Mouse (Mus musculus) cerebellum, adult 2 months (tissue): ENCODE results near the gene Wrap73. TPM values are rescaled to one million over a fixed set of nuclear protein-coding genes. Genes with fewer than 3 reads are reported as not detected.
A peak's percentile ranks its signal among the peaks of the same experiment; 100 is the strongest.

ENCODE experiments used
- DNase-seq, 2 experiments: peaks; one replicate each; pipeline ENCODE4 v3.0.0; 2021
- H3K27ac ChIP-seq: fragments of 200-500 bp; 2 replicates; pipeline ENCODE4 v1.5.1; 2012; ENCODE audit warnings: low read length, control low read depth, inconsistent platforms; ENCODE audit not compliant: insufficient read depth
- H3K27me3 ChIP-seq: fragments of 200-500 bp; 2 replicates; pipeline ENCODE4 v1.6.1; 2012; ENCODE audit warnings: inconsistent platforms, mild to moderate bottlenecking, low read length, moderate library complexity; ENCODE audit not compliant: control insufficient read depth, insufficient read depth
- H3K4me1 ChIP-seq: fragments of 200-500 bp; 2 replicates; pipeline ENCODE4 v1.6.1; 2011; ENCODE audit warnings: low read length; ENCODE audit not compliant: control insufficient read depth, insufficient read depth
- H3K4me3 ChIP-seq: fragments of 200-500 bp; replicated peaks from 2 replicates; pipeline ENCODE3; 2011; ENCODE audit warnings: mild to moderate bottlenecking, low read depth, low read length, control low read depth; ENCODE audit not compliant: insufficient read depth
- CTCF ChIP-seq: fragments of 200-500 bp; IDR thresholded peaks from 2 replicates; pipeline ENCODE4 v1.5.1; 2011; ENCODE audit warnings: low read depth, mild to moderate bottlenecking, control low read depth, low read length, moderate library complexity, borderline replicate concordance; ENCODE audit not compliant: insufficient read depth
- POLR2A ChIP-seq: fragments of 200-500 bp; IDR thresholded peaks from 2 replicates; pipeline ENCODE4 v1.6.1; 2011; ENCODE audit warnings: low read length, control low read depth, borderline replicate concordance; ENCODE audit not compliant: insufficient read depth
- WGBS: fragments of 180-500 bp; shearing (Covaris S2); methylation state at CpG from one replicate; pipeline ENCODE4 v1.1.7; 2018; 5-methylcytosine and 5-hydroxymethylcytosine counted together
- polyA plus RNA-seq: library from polyadenylated mRNA; depleted of rRNA; stranded (reverse); fragments of >200 nt; gene quantifications from 2 replicates; pipeline ENCODE4 v1.2.3, GENCODE M21; 2012

The Wrap73 gene
- polyA plus RNA-seq, 1 experiment: 55.6 TPM

DNA sequence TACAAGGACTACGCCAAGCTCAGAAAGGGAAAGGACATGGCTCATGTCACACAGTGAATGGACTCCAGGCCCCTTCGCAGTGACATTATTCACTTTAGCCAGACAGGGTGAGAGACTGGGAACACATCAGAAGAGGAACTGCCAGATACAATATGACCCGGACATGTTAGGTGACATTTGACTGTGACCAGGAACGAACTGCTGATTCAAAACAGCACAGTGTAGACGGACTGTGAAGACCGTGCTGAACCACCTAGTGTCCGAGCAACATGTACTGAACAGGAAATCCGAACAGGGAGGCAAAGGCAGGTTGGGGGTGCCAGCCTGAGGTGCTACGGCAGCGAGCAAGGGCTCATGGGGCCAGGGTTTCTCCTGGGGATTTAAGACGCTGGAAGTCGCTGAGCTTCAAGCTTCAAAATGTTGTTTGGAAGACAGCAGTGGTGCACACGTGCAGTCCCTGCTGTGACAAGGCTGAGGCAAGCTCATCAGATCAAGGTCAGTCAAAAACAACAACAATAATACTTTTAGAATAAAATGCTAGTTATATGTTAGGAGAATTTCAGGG lies 35.6 kb upstream of the Wrap73 start:
- H3K27me3 ChIP-seq: no peaks in the 10 kb centered on the region
- peaks cover 39% of the 10 kb centered on the region for H3K4me1 ChIP-seq
- no peak overlapping the region for H3K4me3 ChIP-seq
- 90% methylated on average over 13 of the region's 13 CpGs for WGBS
- TF ChIP-seq CTCF (no peak), POLR2A (no peak)
- DNase-seq: no peak
- no peak overlapping the region for H3K27ac ChIP-seq

DNA sequence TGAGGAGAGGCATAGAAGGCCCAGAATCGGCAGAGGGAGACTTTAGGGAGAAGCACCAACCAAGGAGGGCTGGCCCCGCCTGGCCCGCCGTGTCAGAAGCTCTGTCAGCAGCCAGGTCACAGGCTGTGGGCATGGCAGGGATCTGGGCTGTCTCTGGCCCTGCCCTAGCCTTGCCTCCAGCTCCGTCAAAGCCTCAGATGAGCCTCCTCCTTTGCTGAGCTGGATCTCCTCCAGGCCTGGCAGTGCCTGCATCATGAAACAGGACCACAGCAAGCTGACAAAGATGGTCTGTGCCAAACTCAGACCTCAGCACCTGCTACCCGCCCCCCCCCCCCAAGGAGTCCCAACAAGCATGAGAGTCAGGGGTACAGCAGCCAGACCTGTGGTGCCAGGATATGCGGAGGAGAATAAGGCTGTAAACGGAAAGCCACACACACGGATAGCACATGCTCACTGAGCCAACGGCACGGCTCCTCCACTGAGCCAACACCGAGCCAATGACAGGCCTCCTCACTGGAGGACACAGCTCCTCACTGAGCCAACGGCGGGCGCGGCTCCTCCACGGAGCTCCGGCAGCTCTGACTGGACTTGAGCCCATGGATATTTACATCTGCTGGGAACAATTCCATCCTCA lies 32.8 kb upstream of the Wrap73 start:
- Histone ChIP-seq H3K4me3 (peak overlapping the region; percentile 11), H3K27me3 (no peaks in the 10 kb centered on the region), H3K27ac (peak overlapping the region; percentile 36), H3K4me1 (peaks cover 29% of the 10 kb centered on the region)
- peak; percentile 78 to 82 for DNase-seq
- 3% methylated on average over 18 of the region's 18 CpGs for WGBS
- TF ChIP-seq POLR2A (no peak), CTCF (no peak)

DNA sequence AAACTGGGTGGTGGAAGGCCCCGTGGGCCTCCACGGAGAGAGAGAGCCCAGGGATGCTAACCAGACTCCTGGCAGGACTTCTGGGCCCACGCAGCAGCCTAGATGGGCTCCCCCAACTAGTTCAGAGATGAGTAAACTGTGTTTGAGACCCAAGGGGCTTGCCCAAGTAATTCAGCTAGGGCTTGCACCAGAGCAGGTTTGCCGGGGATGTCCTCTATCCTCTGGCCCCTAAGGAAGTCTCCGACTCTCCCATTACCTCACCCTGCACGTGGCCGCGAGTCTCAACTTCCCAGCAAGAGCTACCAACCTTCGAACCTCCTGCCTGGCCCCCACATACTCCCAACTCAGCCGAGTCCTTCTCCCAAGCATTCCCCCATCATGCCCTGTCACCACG lies 32.3 kb upstream of the Wrap73 start:
- Histone ChIP-seq H3K4me3 (no peak overlapping the region), H3K4me1 (peaks cover 29% of the 10 kb centered on the region), H3K27ac (peak overlapping the region; percentile 36), H3K27me3 (no peaks in the 10 kb centered on the region)
- 51% methylated on average over 11 of the region's 11 CpGs for WGBS
- no peak for DNase-seq
- TF ChIP-seq CTCF (no peak), POLR2A (no peak)

DNA sequence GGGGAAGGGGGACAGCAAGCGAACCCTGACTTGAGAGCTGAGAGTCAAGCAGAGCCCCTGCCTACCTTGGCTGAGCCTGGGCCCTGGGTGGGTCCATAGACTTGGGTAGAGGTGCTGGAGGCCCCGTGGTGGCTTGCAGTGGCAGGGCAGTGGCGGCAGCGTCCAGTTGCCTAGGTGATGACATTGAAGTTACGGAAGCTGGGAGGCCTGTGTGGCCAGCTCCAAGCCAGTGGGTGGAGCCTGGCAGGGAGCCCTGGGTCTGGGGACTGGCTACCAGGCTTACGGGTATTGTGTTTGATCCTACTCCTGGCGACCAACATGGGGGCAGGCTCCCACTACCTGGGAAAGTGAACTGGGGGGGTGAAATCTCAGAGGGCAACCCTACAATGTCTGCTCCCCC lies 25.8 kb upstream of the Wrap73 start:
- H3K4me1 ChIP-seq: peaks cover 15% of the 10 kb centered on the region
- H3K27me3 ChIP-seq: no peaks in the 10 kb centered on the region
- no peak overlapping the region for H3K4me3 ChIP-seq
- no peak for DNase-seq
- no peak for TF ChIP-seq POLR2A
- TF ChIP-seq CTCF: no peak
- 72% methylated on average over 7 of the region's 7 CpGs for WGBS
- H3K27ac ChIP-seq: no peak overlapping the region

DNA sequence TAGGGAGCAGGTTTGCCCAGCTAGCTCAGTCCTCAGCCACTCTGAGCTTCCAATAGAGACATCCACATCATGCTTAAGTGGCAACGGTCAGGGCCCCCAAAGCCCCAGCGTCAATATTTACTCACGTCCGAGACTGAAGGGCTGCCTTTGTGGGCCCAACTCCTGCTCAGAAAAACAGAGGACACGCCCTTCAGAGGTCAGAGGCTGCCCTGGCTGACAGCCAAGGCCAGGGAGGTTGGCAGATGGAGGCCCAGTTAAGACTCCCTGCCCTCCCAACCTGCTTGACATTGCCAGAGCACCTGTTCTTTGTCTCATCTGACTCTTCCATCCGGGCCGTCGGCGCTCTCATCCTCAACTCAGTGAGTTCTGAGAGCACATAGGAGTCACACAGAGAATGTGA lies 23.4 kb upstream of the Wrap73 start:
- TF ChIP-seq POLR2A (no peak), CTCF (no peak)
- Histone ChIP-seq H3K4me3 (no peak overlapping the region), H3K4me1 (peaks cover 24% of the 10 kb centered on the region), H3K27ac (no peak overlapping the region), H3K27me3 (no peaks in the 10 kb centered on the region)
- WGBS: 34% methylated on average over 9 of the region's 9 CpGs
- DNase-seq: peak; percentile 75 to 77

DNA sequence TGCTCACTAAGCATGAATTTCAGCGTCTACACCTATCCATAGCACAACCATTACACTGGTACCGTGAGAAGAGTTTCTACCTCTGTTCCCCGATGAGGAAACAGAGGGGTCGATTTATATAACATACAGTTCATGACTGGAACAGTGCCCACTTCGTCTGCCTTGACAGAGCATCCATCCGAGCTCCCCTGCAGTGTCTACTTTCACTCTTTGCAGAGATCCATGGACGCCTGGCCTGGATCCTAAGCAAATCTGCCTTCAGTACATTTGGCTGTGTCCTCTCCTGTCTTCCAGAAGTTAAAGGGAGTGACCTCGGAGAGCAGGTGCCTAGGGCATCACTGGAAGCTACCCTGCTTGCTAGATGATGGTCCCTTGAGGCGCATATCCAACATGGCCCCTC lies 23.0 kb upstream of the Wrap73 start:
- no peak overlapping the region for H3K27ac ChIP-seq
- WGBS: 32% methylated on average over 9 of the region's 9 CpGs
- no peak overlapping the region for H3K4me3 ChIP-seq
- H3K27me3 ChIP-seq: no peaks in the 10 kb centered on the region
- peak; percentile 44 to 51 for DNase-seq
- TF ChIP-seq CTCF (no peak), POLR2A (no peak)
- H3K4me1 ChIP-seq: peaks cover 24% of the 10 kb centered on the region

DNA sequence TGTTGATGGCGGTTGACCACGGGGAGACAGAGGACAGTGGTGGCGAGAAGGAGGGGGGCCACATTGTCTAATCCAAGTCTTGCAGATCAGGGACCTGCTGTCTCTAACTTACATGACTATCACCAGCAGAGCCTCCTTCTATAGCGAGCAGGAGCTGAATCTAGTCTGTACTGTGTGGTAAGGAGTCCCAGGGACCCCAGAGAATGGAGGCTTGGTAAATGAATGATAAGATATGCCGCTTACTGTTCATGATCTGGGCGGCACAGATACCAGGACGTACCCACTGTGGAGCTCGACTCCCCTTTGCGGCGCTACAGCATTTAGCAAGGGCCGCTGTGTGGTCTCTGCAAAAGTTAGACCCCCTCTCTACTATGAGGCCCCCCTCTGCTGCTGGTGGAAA lies 20.4 kb upstream of the Wrap73 start:
- Histone ChIP-seq H3K4me3 (no peak overlapping the region), H3K27ac (no peak overlapping the region), H3K27me3 (no peaks in the 10 kb centered on the region), H3K4me1 (peaks cover 24% of the 10 kb centered on the region)
- TF ChIP-seq CTCF (no peak), POLR2A (no peak)
- WGBS: 89% methylated on average over 11 of the region's 11 CpGs
- no peak for DNase-seq

- peaks cover 24% of the 10 kb centered on the region for H3K4me1 ChIP-seq
- peak; percentile 38 to 51 for DNase-seq
- H3K4me3 ChIP-seq: no peak overlapping the region
- H3K27me3 ChIP-seq: no peaks in the 10 kb centered on the region
- 17% methylated on average over 7 of the region's 7 CpGs for WGBS
- TF ChIP-seq CTCF (no peak), POLR2A (no peak)
- no peak overlapping the region for H3K27ac ChIP-seq
These were observed 19.8 kb upstream of the Wrap73 start for GRCm38 (mm10) chr4:154122374-154122773.
